Mouse (Mus musculus) liver, postnatal 0 days (tissue): Measurements from ENCODE around the gene Nhsl1. TPM values are rescaled to one million over a fixed set of nuclear protein-coding genes. Genes with fewer than 3 reads are reported as not detected.

Experiments used
- ATAC-seq: fragments of 200-750 bp; cut with Nextera tagmentation; 2 replicates; pipeline ENCODE4 v1.8.0; 2017; ENCODE audit warnings: mild to moderate bottlenecking, moderate library complexity
- DNase-seq: peaks from one replicate; pipeline ENCODE4 v3.0.0-alpha.2; 2016
- H3K27ac ChIP-seq: fragments of 300-500 bp; sonication (generic); 2 replicates; pipeline ENCODE4 v1.5.1; 2014; ENCODE audit warnings: antibody characterized with exemption, moderate library complexity, mild to moderate bottlenecking, low read depth
- H3K27me3 ChIP-seq: fragments of 300-500 bp; sonication (generic); 2 replicates; pipeline ENCODE4 v1.6.1; 2014; ENCODE audit warnings: low read length, control low read depth, mixed read lengths; ENCODE audit not compliant: insufficient read depth
- H3K36me3 ChIP-seq: fragments of 300-500 bp; sonication (generic); replicated peaks from 2 replicates; pipeline ENCODE4 v1.6.1; 2014; ENCODE audit warnings: mild to moderate bottlenecking, control low read depth, low read length, moderate library complexity, mixed read lengths; ENCODE audit not compliant: insufficient read depth
- H3K4me1 ChIP-seq: fragments of 300-500 bp; sonication (generic); 2 replicates; pipeline ENCODE4 v1.6.1; 2014; ENCODE audit warnings: antibody characterized with exemption, mild to moderate bottlenecking, control low read depth; ENCODE audit not compliant: insufficient read depth
- H3K4me2 ChIP-seq: fragments of 300-500 bp; sonication (generic); 2 replicates; pipeline ENCODE4 v1.6.1; 2014; ENCODE audit warnings: low read depth, mild to moderate bottlenecking, low read length, moderate library complexity, mixed read lengths
- H3K4me3 ChIP-seq: fragments of 300-500 bp; sonication (generic); 2 replicates; pipeline ENCODE4 v1.5.1; 2014; ENCODE audit warnings: low read depth, low read length
- H3K9ac ChIP-seq: fragments of 300-500 bp; sonication (generic); replicated peaks from 2 replicates; pipeline ENCODE4 v1.6.1; 2014; ENCODE audit warnings: mild to moderate bottlenecking, moderate library complexity
- H3K9me3 ChIP-seq: fragments of 300-500 bp; sonication (generic); 2 replicates; pipeline ENCODE4 v1.6.1; 2016; ENCODE audit warnings: mild to moderate bottlenecking, control low read depth, low read length, mixed read lengths
- CTCF ChIP-seq: sonication (generic); IDR thresholded peaks from 2 replicates; pipeline ENCODE4 v1.5.1; 2016; ENCODE audit warnings: antibody characterized with exemption, low read depth
- EP300 ChIP-seq: IDR thresholded peaks from 2 replicates; pipeline ENCODE4 v1.6.1; 2016; ENCODE audit warnings: antibody characterized with exemption, low read depth, mild to moderate bottlenecking
- WGBS: fragments of 180-500 bp; shearing (Covaris S2); extraction: QIAGEN DNeasy Blood & Tissue Kit; methylation state at CpG from one replicate; pipeline ENCODE4 v1.1.7; 2014; ENCODE audit not compliant: insufficient replicate concordance; 5-methylcytosine and 5-hydroxymethylcytosine counted together
- polyA plus RNA-seq: library from polyadenylated mRNA; unstranded; fragments of >200 nt; fragmentation: Nextera tagmentation; extraction: Ambion mirVana; gene quantifications from 2 replicates; pipeline ENCODE4 v1.2.1, GENCODE M21; 2015

The Nhsl1 gene
- 0.72 and 0.75 TPM in 2 replicates for polyA plus RNA-seq

GRCm38 (mm10) chr10:18318916-18319481, at the start of gene Nhsl1:
Gene Nhsl1, plus strand, starts transcription at chr10:18318985.
- Histone ChIP-seq H3K27me3 (peaks cover 17% of the 10 kb centered on the region), H3K27ac (peak within 1 kb of the TSS; percentile 48), H3K4me3 (peak within 1 kb of the TSS; percentile 66), H3K36me3 (no peaks in the 10 kb centered on the region), H3K4me1 (peaks cover 8% of the 10 kb centered on the region; the same call in 1 of the 2 replicates), H3K9me3 (no peaks in the 10 kb centered on the region), H3K9ac (peak within 1 kb of the TSS; percentile 69), H3K4me2 (peak within 1 kb of the TSS; percentile 95)
- ATAC-seq = peak; percentile 81
- TF ChIP-seq CTCF (peak; percentile 67), EP300 (no peak)
- peak; percentile 74 for DNase-seq
- under 1% methylated on average over 30 of the region's 63 CpGs for WGBS

GRCm38 (mm10) chr10:18276090-18276734, 42.6 kb upstream of the Nhsl1 start:
- no peak overlapping the region for H3K4me2 ChIP-seq
- peak overlapping the region; percentile 48 for H3K27ac ChIP-seq
- H3K36me3 ChIP-seq = no peaks in the 10 kb centered on the region
- H3K4me1 ChIP-seq = 0 out of 2 replicates have a peak, but pooled peaks cover 5% of the 10 kb centered on the region
- WGBS = 55% methylated on average over 4 of the region's 4 CpGs
- H3K4me3 ChIP-seq = no peak overlapping the region
- TF ChIP-seq EP300 = no peak
- no peak for TF ChIP-seq CTCF
- ATAC-seq (peak; percentile 99), DNase-seq (peak; percentile 11)
- no peak overlapping the region for H3K9ac ChIP-seq
- H3K27me3 ChIP-seq = no peaks in the 10 kb centered on the region
- no peaks in the 10 kb centered on the region for H3K9me3 ChIP-seq

- WGBS = 74% methylated on average over 5 of the region's 5 CpGs
- no peak overlapping the region for H3K27ac ChIP-seq
- no peaks in the 10 kb centered on the region for H3K9me3 ChIP-seq
- TF ChIP-seq CTCF (no peak), EP300 (no peak)
- no peak overlapping the region for H3K4me2 ChIP-seq
- no peaks in the 10 kb centered on the region for H3K4me1 ChIP-seq
- no peak for ATAC-seq
- H3K27me3 ChIP-seq = no peaks in the 10 kb centered on the region
- no peak overlapping the region for H3K9ac ChIP-seq
- no peak overlapping the region for H3K4me3 ChIP-seq
- no peaks in the 10 kb centered on the region for H3K36me3 ChIP-seq
- DNase-seq = no peak
These were observed 34.8 kb upstream of the Nhsl1 start for GRCm38 (mm10) chr10:18283991-18284390.

DNA sequence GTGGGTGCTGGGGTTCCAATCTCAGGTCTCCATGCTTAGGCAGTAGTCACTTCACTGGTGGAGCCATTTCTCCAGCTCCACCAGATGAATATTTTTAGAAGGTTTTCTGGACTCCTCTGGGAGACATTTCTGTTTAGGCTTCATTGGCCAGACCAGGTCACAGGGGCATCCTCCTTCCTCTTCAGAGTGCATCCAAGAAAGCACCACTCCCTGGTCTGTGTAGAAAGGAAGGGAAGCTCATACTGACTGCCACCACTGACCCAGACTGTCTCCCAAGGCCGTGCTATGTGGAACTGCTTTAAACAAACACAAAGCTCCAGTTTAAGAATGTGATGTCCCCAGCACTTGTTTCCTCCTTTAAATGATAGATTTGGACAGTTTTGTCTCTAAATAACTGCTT, 29.3 kb upstream of the Nhsl1 start:
- no peak for TF ChIP-seq CTCF
- TF ChIP-seq EP300 = no peak
- H3K4me3 ChIP-seq = no peak overlapping the region
- no peak for DNase-seq
- H3K4me2 ChIP-seq = no peak overlapping the region
- no peak for ATAC-seq
- no peaks in the 10 kb centered on the region for H3K36me3 ChIP-seq
- H3K9ac ChIP-seq = no peak overlapping the region
- WGBS = 58% methylated on average over 1 of the region's 1 CpGs
- H3K9me3 ChIP-seq = no peaks in the 10 kb centered on the region
- no peaks in the 10 kb centered on the region for H3K27me3 ChIP-seq
- no peaks in the 10 kb centered on the region for H3K4me1 ChIP-seq
- no peak overlapping the region for H3K27ac ChIP-seq

DNA sequence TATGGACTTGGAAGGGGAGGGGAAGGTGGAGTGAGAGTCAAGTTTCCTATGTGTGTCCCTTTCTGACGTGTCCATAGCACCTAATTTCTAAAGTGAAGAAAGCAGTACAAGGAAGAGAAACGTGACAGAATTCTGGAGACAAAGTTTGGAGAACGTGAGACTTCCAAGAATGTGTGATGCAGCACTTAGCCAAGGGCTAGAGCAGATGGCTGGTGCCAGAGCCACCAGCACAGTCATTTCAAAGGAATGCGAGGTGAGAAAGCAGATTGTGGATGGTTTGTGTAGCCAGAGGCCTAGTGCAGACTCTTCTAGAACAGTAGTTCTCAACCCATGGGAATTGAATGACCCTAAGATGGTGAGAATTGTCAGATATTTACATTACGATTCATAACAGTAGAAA, 13.7 kb upstream of the Nhsl1 start:
- Histone ChIP-seq H3K27ac (no peak overlapping the region), H3K36me3 (no peaks in the 10 kb centered on the region), H3K9me3 (no peaks in the 10 kb centered on the region), H3K27me3 (no peaks in the 10 kb centered on the region), H3K4me3 (no peak overlapping the region), H3K4me1 (no peaks in the 10 kb centered on the region), H3K9ac (no peak overlapping the region), H3K4me2 (no peak overlapping the region)
- TF ChIP-seq EP300 (no peak), CTCF (no peak)
- 76% methylated on average over 5 of the region's 5 CpGs for WGBS
- DNase-seq (no peak), ATAC-seq (no peak)

GRCm38 (mm10) chr10:18315071-18315470, 3.7 kb upstream of the Nhsl1 start:
- Histone ChIP-seq H3K36me3 (no peaks in the 10 kb centered on the region), H3K4me1 (peaks cover 8% of the 10 kb centered on the region; the same call in 1 of the 2 replicates), H3K4me2 (no peak overlapping the region), H3K4me3 (no peak overlapping the region), H3K27me3 (peaks cover 17% of the 10 kb centered on the region), H3K9ac (no peak overlapping the region), H3K27ac (no peak overlapping the region), H3K9me3 (no peaks in the 10 kb centered on the region)
- WGBS = 89% methylated on average over 1 of the region's 1 CpGs
- no peak for DNase-seq
- no peak for TF ChIP-seq CTCF
- no peak for TF ChIP-seq EP300
- ATAC-seq = no peak
